Mouse (Mus musculus) neural tube, embryonic 12.5 days (tissue): Measurements from ENCODE around the gene 4932438A13Rik. TPM values are rescaled to one million over a fixed set of nuclear protein-coding genes. Genes with fewer than 3 reads are reported as not detected.

Source experiments
- ATAC-seq: fragments of 200-750 bp; cut with Nextera tagmentation; 2 replicates; pipeline ENCODE4 v1.8.0; 2017; ENCODE audit warnings: low read depth, mild to moderate bottlenecking, moderate TSS enrichment, moderate library complexity; ENCODE audit not compliant: low FRiP score
- H3K27ac ChIP-seq: fragments of 300-500 bp; sonication (generic); 2 replicates; pipeline ENCODE4 v1.5.1; 2016
- H3K27me3 ChIP-seq: fragments of 300-500 bp; sonication (generic); replicated peaks from 2 replicates; pipeline ENCODE4 v1.6.1; 2016; ENCODE audit warnings: mild to moderate bottlenecking
- H3K36me3 ChIP-seq: fragments of 300-500 bp; sonication (generic); 2 replicates; pipeline ENCODE4 v1.6.1; 2016; ENCODE audit warnings: mild to moderate bottlenecking
- H3K4me1 ChIP-seq: fragments of 300-500 bp; sonication (generic); 2 replicates; pipeline ENCODE4 v1.6.1; 2016
- H3K4me2 ChIP-seq: fragments of 300-500 bp; sonication (generic); replicated peaks from 2 replicates; pipeline ENCODE4 v1.6.1; 2016; ENCODE audit warnings: mild to moderate bottlenecking
- H3K4me3 ChIP-seq: fragments of 300-500 bp; sonication (generic); 2 replicates; pipeline ENCODE4 v1.5.1; 2016
- H3K9ac ChIP-seq: fragments of 300-500 bp; sonication (generic); 2 replicates; pipeline ENCODE4 v1.6.1; 2016; ENCODE audit warnings: mild to moderate bottlenecking
- H3K9me3 ChIP-seq: fragments of 300-500 bp; sonication (generic); 2 replicates; pipeline ENCODE4 v1.6.1; 2016; ENCODE audit warnings: mild to moderate bottlenecking
- WGBS: fragments of 180-500 bp; shearing (Covaris S2); methylation state at CpG from one replicate; pipeline ENCODE4 v1.1.7; 2016; 5-methylcytosine and 5-hydroxymethylcytosine counted together
- polyA plus RNA-seq: library from polyadenylated mRNA; unstranded; fragments of >200 nt; fragmentation: Nextera tagmentation; extraction: Ambion mirVana; gene quantifications from 2 replicates; pipeline ENCODE4 v1.2.1, GENCODE M21; 2016

Gene 4932438A13Rik
- polyA plus RNA-seq, 1 experiment from 2014 or later: 49.6 TPM

GRCm38 (mm10) chr3:36943706-36944105 lies 80.8 kb downstream of the 4932438A13Rik start:
- no peaks in the 10 kb centered on the region for H3K27me3 ChIP-seq
- peaks cover 8% of the 10 kb centered on the region for H3K36me3 ChIP-seq
- no peak for ATAC-seq
- no peaks in the 10 kb centered on the region for H3K4me1 ChIP-seq
- H3K27ac ChIP-seq: no peak overlapping the region
- H3K4me3 ChIP-seq: no peak overlapping the region
- no peak overlapping the region for H3K4me2 ChIP-seq
- no peak overlapping the region for H3K9ac ChIP-seq
- no peaks in the 10 kb centered on the region for H3K9me3 ChIP-seq

GRCm38 (mm10) chr3:37037979-37038378 lies 175.1 kb downstream of the 4932438A13Rik start:
- WGBS: 92% methylated on average over 2 of the region's 2 CpGs
- peaks cover 10% of the 10 kb centered on the region for H3K36me3 ChIP-seq
- no peak for ATAC-seq

GRCm38 (mm10) chr3:37039811-37040210 lies 176.9 kb downstream of the 4932438A13Rik start:
- Histone ChIP-seq H3K9ac (no peak overlapping the region), H3K36me3 (peaks cover 11% of the 10 kb centered on the region), H3K4me3 (no peak overlapping the region), H3K9me3 (no peaks in the 10 kb centered on the region), H3K4me1 (no peaks in the 10 kb centered on the region), H3K27me3 (no peaks in the 10 kb centered on the region), H3K4me2 (no peak overlapping the region), H3K27ac (no peak overlapping the region)
- no peak for ATAC-seq

More at GRCm38 (mm10) chr3:37037979-37038378, 175.1 kb downstream of the 4932438A13Rik start:
- no peaks in the 10 kb centered on the region for H3K27me3 ChIP-seq
- H3K4me3 ChIP-seq: no peak overlapping the region
- no peaks in the 10 kb centered on the region for H3K9me3 ChIP-seq
- no peak overlapping the region for H3K4me2 ChIP-seq
- H3K27ac ChIP-seq: no peak overlapping the region
- no peaks in the 10 kb centered on the region for H3K4me1 ChIP-seq
- H3K9ac ChIP-seq: no peak overlapping the region

GRCm38 (mm10) chr3:37051491-37051890 lies 188.6 kb downstream of the 4932438A13Rik start:
- no peak overlapping the region for H3K9ac ChIP-seq

GRCm38 (mm10) chr3:37063406-37063805 lies 200.5 kb downstream of the 4932438A13Rik start, which contains the start of gene Adad1:
Gene Adad1, plus strand, starts transcription at chr3:37063527.
- H3K27me3 ChIP-seq: no peaks in the 10 kb centered on the region
- no peak for ATAC-seq
- no peak within 1 kb of the TSS for H3K27ac ChIP-seq
- H3K36me3 ChIP-seq: no peaks in the 10 kb centered on the region
- H3K9me3 ChIP-seq: peaks cover 18% of the 10 kb centered on the region
- WGBS: 60% methylated on average over 39 of the region's 39 CpGs
- peak within 1 kb of the TSS; percentile 19; the same call in 1 of the 2 replicates for H3K4me3 ChIP-seq
- H3K9ac ChIP-seq: no peak within 1 kb of the TSS
- H3K4me1 ChIP-seq: no peaks in the 10 kb centered on the region
- H3K4me2 ChIP-seq: peak within 1 kb of the TSS; percentile 47

More at GRCm38 (mm10) chr3:37051491-37051890, 188.6 kb downstream of the 4932438A13Rik start:
- H3K27me3 ChIP-seq: no peaks in the 10 kb centered on the region
- H3K4me2 ChIP-seq: no peak overlapping the region
- no peaks in the 10 kb centered on the region for H3K4me1 ChIP-seq
- WGBS: 100% methylated on average over 1 of the region's 1 CpGs
- no peak for ATAC-seq
- H3K4me3 ChIP-seq: no peak overlapping the region
- no peaks in the 10 kb centered on the region for H3K9me3 ChIP-seq
- H3K36me3 ChIP-seq: peaks cover 23% of the 10 kb centered on the region
- no peak overlapping the region for H3K27ac ChIP-seq

GRCm38 (mm10) chr3:37073211-37073610 lies 210.3 kb downstream of the 4932438A13Rik start:
- Histone ChIP-seq H3K9me3 (peaks cover 5% of the 10 kb centered on the region), H3K27me3 (no peaks in the 10 kb centered on the region), H3K9ac (no peak overlapping the region), H3K4me1 (no peaks in the 10 kb centered on the region), H3K4me3 (no peak overlapping the region), H3K36me3 (no peaks in the 10 kb centered on the region), H3K4me2 (no peak overlapping the region), H3K27ac (no peak overlapping the region)
- no peak for ATAC-seq

- 85% methylated on average over 4 of the region's 4 CpGs for WGBS
- no peak for ATAC-seq
- no peaks in the 10 kb centered on the region for H3K36me3 ChIP-seq
Measured at GRCm38 (mm10) chr3:37084860-37085259, 222.0 kb downstream of the 4932438A13Rik start.

GRCm38 (mm10) chr3:37090721-37091120 lies 227.8 kb downstream of the 4932438A13Rik start:
- Histone ChIP-seq H3K27me3 (no peaks in the 10 kb centered on the region), H3K9ac (no peak overlapping the region), H3K36me3 (no peaks in the 10 kb centered on the region), H3K4me2 (no peak overlapping the region), H3K27ac (no peak overlapping the region), H3K4me1 (no peaks in the 10 kb centered on the region), H3K4me3 (no peak overlapping the region), H3K9me3 (no peaks in the 10 kb centered on the region)
- no peak for ATAC-seq

More at GRCm38 (mm10) chr3:37084860-37085259, 222.0 kb downstream of the 4932438A13Rik start:
- Histone ChIP-seq H3K9ac (no peak overlapping the region), H3K9me3 (no peaks in the 10 kb centered on the region), H3K27ac (no peak overlapping the region), H3K4me2 (no peak overlapping the region), H3K4me3 (no peak overlapping the region), H3K4me1 (no peaks in the 10 kb centered on the region), H3K27me3 (no peaks in the 10 kb centered on the region)

Other genes starting within 250 kb of the 4932438A13Rik start
- gene Bbs7, start 249.6 kb upstream of the 4932438A13Rik start, polyA plus RNA-seq: 19.2 and 19.8 TPM in 2 replicates
- gene Trpc3, start 172.9 kb upstream of the 4932438A13Rik start, polyA plus RNA-seq: 7.9 and 8.5 TPM in 2 replicates
- 0.37 and 0.80 TPM in 2 replicates for gene Adad1, start 200.4 kb downstream of the 4932438A13Rik start, polyA plus RNA-seq